Mouse (Mus musculus): ENCODE data around the gene Ipmk. TPM values are rescaled to one million over a fixed set of nuclear protein-coding genes. Genes with fewer than 3 reads are reported as not detected.
"Not testable (repeated sequence)": the region's sequence is repeated elsewhere in the genome, so short reads cannot be mapped to it uniquely, and the experiment has no call there.

Gene Ipmk
- polyA plus RNA-seq, 1 experiment from 2014 or later = 32.4 TPM

GRCm38 (mm10) chr10:71381471-71382033 lies 34.0 kb downstream of the Ipmk start:
- peaks cover 46% of the 10 kb centered on the region for H3K36me3 ChIP-seq (ENCODE audit: control insufficient read depth, insufficient read depth)
- no peak overlapping the region for H3K4me3 ChIP-seq (ENCODE audit: low read depth, low read length)
- peak overlapping the region; percentile 46; the same call in 1 of the 2 replicates for H3K27ac ChIP-seq (ENCODE audit: low read depth, low read length)
- no peaks in the 10 kb centered on the region for H3K9me3 ChIP-seq (ENCODE audit: control insufficient read depth)
- no peaks in the 10 kb centered on the region for H3K4me1 ChIP-seq (replicated peaks; ENCODE audit: control insufficient read depth, insufficient read depth, low read length)
- H3K9ac ChIP-seq (ENCODE audit: low read depth, low read length) = no peak overlapping the region
- 79% methylated on average over 29 of the region's 29 CpGs for WGBS
- no peaks in the 10 kb centered on the region for H3K27me3 ChIP-seq (replicated peaks; ENCODE audit: control insufficient read depth, insufficient read depth, low read length)
- H3K4me2 ChIP-seq (replicated peaks; ENCODE audit: low read depth) = no peak overlapping the region
- ATAC-seq = 0 out of 2 replicates have a peak, but pooled peaks have one; percentile 23
- TF ChIP-seq CTCF (IDR thresholded peaks at IDR 0.05; ENCODE audit: low read depth) = no peak

DNA sequence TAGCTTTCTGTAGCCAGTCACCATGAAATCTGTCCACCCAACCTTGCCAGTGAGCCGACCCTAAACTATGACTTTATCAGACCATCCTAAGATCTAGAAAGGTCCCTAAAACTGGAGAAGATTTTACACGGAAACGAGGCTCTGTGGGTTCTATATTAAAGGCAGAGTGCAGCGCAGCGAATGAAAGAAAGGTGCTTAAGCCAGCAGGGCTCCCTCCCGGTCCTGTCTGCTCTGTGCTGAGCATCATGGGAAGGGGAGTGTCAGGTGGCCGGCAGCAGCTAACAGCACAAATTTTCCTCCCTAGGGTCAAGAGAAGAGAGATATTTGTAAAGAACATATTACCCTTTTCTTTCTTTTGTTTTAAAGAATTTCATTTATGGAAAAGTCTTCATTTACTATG lies 34.5 kb downstream of the Ipmk start:
- Histone ChIP-seq H3K36me3 (ENCODE audit: control insufficient read depth, insufficient read depth) (peaks cover 41% of the 10 kb centered on the region), H3K4me1 (replicated peaks; ENCODE audit: control insufficient read depth, insufficient read depth, low read length) (no peaks in the 10 kb centered on the region), H3K4me2 (replicated peaks; ENCODE audit: low read depth) (no peak overlapping the region), H3K9me3 (ENCODE audit: control insufficient read depth) (no peaks in the 10 kb centered on the region), H3K27ac (ENCODE audit: low read depth, low read length) (peak overlapping the region; percentile 46; the same call in 1 of the 2 replicates), H3K27me3 (replicated peaks; ENCODE audit: control insufficient read depth, insufficient read depth, low read length) (no peaks in the 10 kb centered on the region), H3K4me3 (ENCODE audit: low read depth, low read length) (no peak overlapping the region), H3K9ac (ENCODE audit: low read depth, low read length) (no peak overlapping the region)
- 62% methylated on average over 7 of the region's 7 CpGs for WGBS
- ATAC-seq = no peak
- no peak for TF ChIP-seq CTCF (IDR thresholded peaks at IDR 0.05; ENCODE audit: low read depth)

GRCm38 (mm10) chr10:71382858-71383551 lies 35.4 kb downstream of the Ipmk start:
- H3K4me2 ChIP-seq (replicated peaks; ENCODE audit: low read depth) = 0 out of 2 replicates have a peak overlapping the region, but pooled peaks have one; percentile 21
- H3K4me1 ChIP-seq (replicated peaks; ENCODE audit: control insufficient read depth, insufficient read depth, low read length) = no peaks in the 10 kb centered on the region
- no peaks in the 10 kb centered on the region for H3K27me3 ChIP-seq (replicated peaks; ENCODE audit: control insufficient read depth, insufficient read depth, low read length)
- ATAC-seq = no peak
- H3K9ac ChIP-seq (ENCODE audit: low read depth, low read length) = no peak overlapping the region
- H3K27ac ChIP-seq (ENCODE audit: low read depth, low read length) = peak overlapping the region; percentile 73
- no peak for TF ChIP-seq CTCF (IDR thresholded peaks at IDR 0.05; ENCODE audit: low read depth)
- no peak overlapping the region for H3K4me3 ChIP-seq (ENCODE audit: low read depth, low read length)
- WGBS = 37% methylated on average over 8 of the region's 8 CpGs
- no peaks in the 10 kb centered on the region for H3K9me3 ChIP-seq (ENCODE audit: control insufficient read depth)
- H3K36me3 ChIP-seq (ENCODE audit: control insufficient read depth, insufficient read depth) = peaks cover 37% of the 10 kb centered on the region

- peaks cover 32% of the 10 kb centered on the region for H3K36me3 ChIP-seq (ENCODE audit: control insufficient read depth, insufficient read depth)
- H3K27me3 ChIP-seq (replicated peaks; ENCODE audit: control insufficient read depth, insufficient read depth, low read length); H3K4me1 ChIP-seq (replicated peaks; ENCODE audit: control insufficient read depth, insufficient read depth, low read length); H3K9ac ChIP-seq (ENCODE audit: low read depth, low read length); H3K4me2 ChIP-seq (replicated peaks; ENCODE audit: low read depth); H3K27ac ChIP-seq (ENCODE audit: low read depth, low read length); ATAC-seq; H3K9me3 ChIP-seq (ENCODE audit: control insufficient read depth); H3K4me3 ChIP-seq (ENCODE audit: low read depth, low read length): not testable (repeated sequence)
- WGBS = 72% methylated on average over 6 of the region's 6 CpGs
These were observed 36.0 kb downstream of the Ipmk start for GRCm38 (mm10) chr10:71383552-71383924.

- no peak overlapping the region for H3K9ac ChIP-seq (ENCODE audit: low read depth, low read length)
- H3K9me3 ChIP-seq (ENCODE audit: control insufficient read depth) = no peaks in the 10 kb centered on the region
- no peak for TF ChIP-seq CTCF (IDR thresholded peaks at IDR 0.05; ENCODE audit: low read depth)
- peak; percentile 32; the same call in 1 of the 2 replicates for ATAC-seq
- H3K4me3 ChIP-seq (ENCODE audit: low read depth, low read length) = no peak overlapping the region
- peaks cover 23% of the 10 kb centered on the region; the same call in 1 of the 2 replicates for H3K36me3 ChIP-seq (ENCODE audit: control insufficient read depth, insufficient read depth)
- no peak overlapping the region for H3K4me2 ChIP-seq (replicated peaks; ENCODE audit: low read depth)
- no peaks in the 10 kb centered on the region for H3K4me1 ChIP-seq (replicated peaks; ENCODE audit: control insufficient read depth, insufficient read depth, low read length)
- no peak overlapping the region for H3K27ac ChIP-seq (ENCODE audit: low read depth, low read length)
- 48% methylated on average over 19 of the region's 19 CpGs for WGBS
- H3K27me3 ChIP-seq (replicated peaks; ENCODE audit: control insufficient read depth, insufficient read depth, low read length) = no peaks in the 10 kb centered on the region
These were observed 36.8 kb downstream of the Ipmk start for GRCm38 (mm10) chr10:71384159-71385044.

DNA sequence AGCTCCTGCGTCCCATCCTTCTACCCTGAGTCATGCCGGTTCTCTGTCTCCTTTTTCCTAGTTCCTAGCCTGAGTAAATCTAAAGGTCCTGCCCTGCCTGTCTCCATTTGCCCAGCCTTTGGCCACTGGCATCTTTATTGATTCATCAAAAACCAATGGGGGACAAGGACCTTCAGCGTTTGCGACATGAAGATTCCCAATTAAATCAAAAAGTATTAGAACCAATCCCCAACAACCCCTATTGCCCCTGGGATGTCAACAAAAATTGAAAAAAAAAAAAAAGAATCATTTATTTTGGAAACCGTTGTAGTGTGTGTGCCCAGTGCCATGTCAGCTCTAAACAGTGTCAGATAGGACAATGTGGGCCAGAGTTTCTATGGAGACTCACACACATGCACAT lies 41.7 kb downstream of the Ipmk start:
- Histone ChIP-seq H3K9me3 (ENCODE audit: control insufficient read depth) (0 out of 2 replicates have a peak, but pooled peaks cover 5% of the 10 kb centered on the region), H3K4me1 (replicated peaks; ENCODE audit: control insufficient read depth, insufficient read depth, low read length) (no peaks in the 10 kb centered on the region), H3K4me3 (ENCODE audit: low read depth, low read length) (no peak overlapping the region), H3K4me2 (replicated peaks; ENCODE audit: low read depth) (no peak overlapping the region), H3K27ac (ENCODE audit: low read depth, low read length) (no peak overlapping the region), H3K27me3 (replicated peaks; ENCODE audit: control insufficient read depth, insufficient read depth, low read length) (no peaks in the 10 kb centered on the region), H3K9ac (ENCODE audit: low read depth, low read length) (no peak overlapping the region), H3K36me3 (ENCODE audit: control insufficient read depth, insufficient read depth) (no peaks in the 10 kb centered on the region)
- 83% methylated on average over 5 of the region's 5 CpGs for WGBS
- ATAC-seq = no peak
- TF ChIP-seq CTCF (IDR thresholded peaks at IDR 0.05; ENCODE audit: low read depth) = no peak

Data from intestine, postnatal 0 days (tissue).